Mouse (Mus musculus): ENCODE results near the gene Triap1. TPM values are rescaled to one million over a fixed set of nuclear protein-coding genes. Genes with fewer than 3 reads are reported as not detected.
A peak's percentile ranks its signal among the peaks of the same experiment; 100 is the strongest.

The Triap1 gene
- polyA plus RNA-seq, 1 experiment from 2014 or later = 29.6 TPM

DNA sequence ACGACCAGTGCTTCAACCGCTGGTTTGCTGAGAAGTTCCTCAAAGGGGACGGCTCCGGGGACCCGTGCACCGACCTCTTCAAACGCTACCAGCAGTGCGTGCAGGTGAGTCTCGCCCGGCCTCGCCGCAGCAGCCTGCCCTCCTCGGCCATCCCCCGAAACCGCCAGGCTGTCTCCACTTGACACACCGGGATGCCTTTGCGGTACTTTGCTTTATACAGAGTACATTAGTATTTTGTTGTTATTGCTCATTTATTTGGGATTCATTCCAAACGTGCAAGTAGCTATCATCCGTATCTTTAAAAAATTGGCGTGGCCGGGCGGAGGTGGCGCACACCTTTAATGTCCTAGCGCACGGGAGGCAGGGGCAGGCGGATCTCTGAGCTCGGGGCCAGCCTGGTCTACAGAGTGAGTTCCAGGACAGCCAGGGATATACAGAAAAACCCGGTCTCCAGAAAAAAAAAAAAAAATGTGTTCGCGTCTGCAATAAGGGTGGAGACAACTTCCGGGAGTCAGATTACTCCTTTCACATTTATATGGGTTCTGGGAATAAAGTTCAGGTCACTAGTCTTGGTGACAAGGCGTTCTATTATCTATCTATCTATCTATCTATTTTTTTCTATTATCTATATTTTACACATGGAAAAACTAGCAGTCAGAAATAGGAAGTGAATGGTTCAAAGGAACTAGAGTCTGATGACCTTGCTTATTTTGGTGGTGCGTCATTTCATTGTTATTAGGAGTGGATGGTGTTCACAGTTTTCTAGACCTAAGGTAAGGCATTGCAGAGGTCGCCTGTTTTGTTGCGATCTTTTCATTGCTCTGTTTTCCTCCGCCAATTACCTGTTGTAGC, 515 bp downstream of the Triap1 start:
- Histone ChIP-seq H3K27me3 (no peaks in the 10 kb centered on the region), H3K4me2 (peak overlapping the region; percentile 84), H3K4me1 (replicated peaks) (peaks cover 56% of the 10 kb centered on the region), H3K4me3 (replicated peaks) (peak overlapping the region; percentile 88), H3K27ac (replicated peaks) (peak overlapping the region; percentile 89), H3K36me3 (replicated peaks) (peaks cover 57% of the 10 kb centered on the region), H3K9me3 (replicated peaks) (no peaks in the 10 kb centered on the region), H3K9ac (peak overlapping the region; percentile 89)
- peak; percentile 50 for ATAC-seq (ENCODE audit: insufficient read depth)
- WGBS (ENCODE audit: insufficient replicate concordance) = 6% methylated on average over 36 of the region's 36 CpGs

DNA sequence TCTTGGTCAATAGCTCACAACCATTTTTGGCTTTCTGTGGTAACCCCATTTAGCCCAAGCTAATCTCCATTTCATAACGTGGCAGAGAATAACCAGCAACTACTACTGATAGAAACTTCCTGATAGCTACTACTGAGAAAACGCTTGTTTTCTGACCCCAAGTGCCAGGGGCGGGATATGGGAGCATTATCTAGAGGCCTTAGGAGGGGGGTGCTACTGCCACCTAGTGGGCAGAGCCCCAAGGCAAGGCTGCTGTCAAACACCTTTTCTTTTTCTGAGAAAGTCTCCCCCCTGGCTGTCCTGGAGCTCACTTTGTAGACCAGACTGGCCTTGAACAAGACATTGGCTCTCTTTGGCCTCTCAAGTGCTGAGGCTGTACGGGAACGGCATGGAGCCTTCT, 6.5 kb downstream of the Triap1 start:
- peak overlapping the region; percentile 82 for H3K9ac ChIP-seq
- peaks cover 45% of the 10 kb centered on the region for H3K36me3 ChIP-seq (replicated peaks)
- H3K4me3 ChIP-seq (replicated peaks) = peak overlapping the region; percentile 96
- H3K9me3 ChIP-seq (replicated peaks) = no peaks in the 10 kb centered on the region
- H3K4me1 ChIP-seq (replicated peaks) = peaks cover 37% of the 10 kb centered on the region
- H3K27ac ChIP-seq (replicated peaks) = peak overlapping the region; percentile 75
- ATAC-seq (ENCODE audit: insufficient read depth) = peak; percentile 53
- WGBS (ENCODE audit: insufficient replicate concordance) = under 1% methylated on average over 5 of the region's 5 CpGs
- H3K4me2 ChIP-seq = peak overlapping the region; percentile 78
- H3K27me3 ChIP-seq = no peaks in the 10 kb centered on the region

DNA sequence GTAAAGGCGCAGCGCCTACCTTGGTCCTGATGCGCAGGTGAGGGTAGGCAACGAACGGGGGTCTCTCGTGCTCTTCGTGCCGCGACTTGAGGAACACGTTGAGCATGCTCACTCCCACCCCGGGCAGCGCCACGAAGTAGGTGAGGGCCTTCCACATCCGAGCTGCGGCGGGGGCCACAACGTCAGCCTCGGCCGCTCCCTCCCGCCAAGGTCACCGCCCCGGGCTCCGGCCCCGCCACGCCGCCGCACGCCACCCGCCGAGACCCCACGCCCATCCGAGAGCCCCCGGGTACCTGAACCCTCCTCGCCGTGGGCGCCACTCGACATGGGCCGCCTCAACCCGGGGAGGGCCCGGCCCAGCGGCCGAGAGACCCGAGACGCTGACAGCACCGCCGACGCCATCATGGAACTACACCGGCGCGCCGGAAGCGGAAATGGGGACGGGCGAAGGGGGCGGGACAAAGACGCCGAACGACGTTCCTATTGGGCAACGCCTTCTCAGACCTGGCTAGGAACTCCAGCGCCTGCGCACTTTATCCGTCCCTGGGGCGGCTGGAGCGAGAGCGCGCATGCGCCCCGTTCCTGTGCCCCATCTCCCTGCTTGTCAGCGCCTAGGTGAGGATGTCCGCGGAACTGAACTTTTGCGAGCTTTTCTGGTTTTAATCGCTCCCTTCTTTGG, 7.7 kb downstream of the Triap1 start, which contains the start of gene Cox6a1:
Gene Cox6a1 (minus strand): TSS at position 436 of the 679 bp plus-strand sequence.
- H3K4me1 ChIP-seq (replicated peaks) = peaks cover 33% of the 10 kb centered on the region
- WGBS (ENCODE audit: insufficient replicate concordance) = under 1% methylated on average over 74 of the region's 74 CpGs
- no peaks in the 10 kb centered on the region for H3K27me3 ChIP-seq
- no peaks in the 10 kb centered on the region for H3K9me3 ChIP-seq (replicated peaks)
- H3K9ac ChIP-seq = peak within 1 kb of the TSS; percentile 82
- ATAC-seq (ENCODE audit: insufficient read depth) = peak; percentile 90
- H3K4me2 ChIP-seq = peak within 1 kb of the TSS; percentile 78
- H3K36me3 ChIP-seq (replicated peaks) = peaks cover 34% of the 10 kb centered on the region
- peak within 1 kb of the TSS; percentile 96 for H3K4me3 ChIP-seq (replicated peaks)
- peak within 1 kb of the TSS; percentile 81 for H3K27ac ChIP-seq (replicated peaks)

DNA sequence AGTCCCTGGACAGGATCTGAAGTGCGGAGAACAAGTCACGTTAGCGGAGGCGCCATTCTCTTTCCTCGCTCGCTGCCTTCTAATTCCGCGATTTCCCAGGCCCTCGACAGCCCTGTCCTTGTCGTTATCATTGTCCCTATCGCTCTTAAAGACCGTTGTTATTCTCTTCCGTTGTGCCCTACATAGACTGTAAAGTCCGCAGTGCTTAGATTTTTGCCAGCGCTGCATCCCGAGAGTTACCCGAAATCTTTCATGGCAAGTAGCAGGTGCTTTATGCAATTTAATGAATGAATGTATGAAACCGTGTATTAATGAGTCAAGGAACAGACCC, 8.2 kb downstream of the Triap1 start:
- WGBS (ENCODE audit: insufficient replicate concordance) = under 1% methylated on average over 18 of the region's 18 CpGs
- peaks cover 29% of the 10 kb centered on the region for H3K36me3 ChIP-seq (replicated peaks)
- H3K4me3 ChIP-seq (replicated peaks) = peak overlapping the region; percentile 96

DNA sequence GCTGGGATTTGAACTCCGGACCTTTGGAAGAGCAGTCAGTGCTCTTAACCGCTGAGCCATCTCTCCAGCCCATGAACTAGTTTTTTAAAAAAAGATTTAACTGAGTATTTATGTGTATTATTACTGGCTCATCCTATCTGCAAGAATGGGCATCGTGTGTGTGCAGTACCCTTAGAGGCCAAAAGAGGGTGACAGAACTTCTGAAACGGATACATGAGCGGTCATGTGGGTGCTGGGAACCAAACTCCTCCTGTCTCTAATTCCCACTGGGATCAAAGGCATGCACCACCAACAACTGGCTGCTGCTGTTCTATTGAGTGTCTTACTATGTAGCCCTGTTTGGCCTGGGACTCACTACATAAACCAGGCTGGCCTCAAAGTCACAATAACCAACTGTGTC, 10.3 kb downstream of the Triap1 start:
- H3K9ac ChIP-seq = no peak overlapping the region
- H3K4me2 ChIP-seq = no peak overlapping the region
- ATAC-seq (ENCODE audit: insufficient read depth) = no peak
- H3K36me3 ChIP-seq (replicated peaks) = peaks cover 7% of the 10 kb centered on the region
- peaks cover 25% of the 10 kb centered on the region for H3K4me1 ChIP-seq (replicated peaks)
- 65% methylated on average over 5 of the region's 5 CpGs for WGBS (ENCODE audit: insufficient replicate concordance)
- peaks cover 11% of the 10 kb centered on the region; the same call in 1 of the 2 replicates for H3K27me3 ChIP-seq
- H3K27ac ChIP-seq (replicated peaks) = no peak overlapping the region
- no peak overlapping the region for H3K4me3 ChIP-seq (replicated peaks)
- H3K9me3 ChIP-seq (replicated peaks) = no peaks in the 10 kb centered on the region

More for the DNA sequence above, 8.2 kb downstream of the Triap1 start:
- H3K27ac ChIP-seq (replicated peaks) = peak overlapping the region; percentile 81
- H3K9me3 ChIP-seq (replicated peaks) = no peaks in the 10 kb centered on the region
- peaks cover 33% of the 10 kb centered on the region for H3K4me1 ChIP-seq (replicated peaks)
- H3K4me2 ChIP-seq = peak overlapping the region; percentile 78
- H3K27me3 ChIP-seq = no peaks in the 10 kb centered on the region
- peak overlapping the region; percentile 59 for H3K9ac ChIP-seq
- peak; percentile 58 for ATAC-seq (ENCODE audit: insufficient read depth)

DNA sequence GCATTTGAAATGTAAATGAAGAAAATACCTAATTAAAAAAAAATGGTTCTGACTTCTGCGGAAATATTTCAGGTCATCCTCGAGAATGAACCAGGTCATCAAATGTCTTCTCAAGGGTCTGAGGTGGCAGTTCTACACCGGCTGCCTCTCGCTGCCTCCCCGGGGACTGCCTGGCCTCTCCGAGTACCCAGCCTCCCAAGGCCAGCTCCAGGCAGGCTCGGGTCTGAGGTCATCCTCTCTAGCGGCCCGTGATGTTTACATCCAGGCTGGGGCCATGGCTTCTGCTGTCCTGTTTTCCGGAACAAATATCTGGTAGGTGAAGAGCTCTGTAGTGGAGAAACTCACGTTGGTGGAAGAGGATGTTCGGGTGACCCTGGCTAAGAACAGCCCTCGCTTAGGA, 14.0 kb downstream of the Triap1 start:
- H3K36me3 ChIP-seq (replicated peaks) = no peaks in the 10 kb centered on the region
- H3K4me2 ChIP-seq = no peak overlapping the region
- H3K4me3 ChIP-seq (replicated peaks) = no peak overlapping the region
- H3K27ac ChIP-seq (replicated peaks) = no peak overlapping the region
- no peaks in the 10 kb centered on the region for H3K4me1 ChIP-seq (replicated peaks)
- 46% methylated on average over 13 of the region's 13 CpGs for WGBS (ENCODE audit: insufficient replicate concordance)
- H3K9me3 ChIP-seq (replicated peaks) = no peaks in the 10 kb centered on the region
- ATAC-seq (ENCODE audit: insufficient read depth) = no peak
- no peak overlapping the region for H3K9ac ChIP-seq
- peaks cover 17% of the 10 kb centered on the region; the same call in 1 of the 2 replicates for H3K27me3 ChIP-seq

DNA sequence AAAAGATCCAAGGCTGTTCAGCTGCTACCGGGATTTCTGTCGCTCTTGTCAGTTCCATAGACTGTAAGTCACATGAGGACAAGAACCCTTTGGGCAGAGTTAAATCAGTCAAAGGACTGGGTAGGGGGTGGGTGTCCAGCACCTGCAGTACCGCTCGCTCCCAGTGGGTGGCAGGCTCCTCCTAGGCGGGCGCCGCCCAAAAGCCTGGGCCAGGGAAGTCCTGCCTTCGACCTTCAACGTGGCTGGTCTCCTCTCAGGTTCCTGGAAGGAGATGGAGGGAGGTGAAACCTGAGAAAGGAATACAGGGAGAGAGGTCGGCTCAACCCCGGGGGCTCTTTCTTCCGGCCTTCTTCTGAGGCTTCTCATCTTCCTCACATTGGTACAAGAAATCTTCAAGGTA, 17.8 kb downstream of the Triap1 start:
- H3K9ac ChIP-seq = no peak overlapping the region
- no peak for ATAC-seq (ENCODE audit: insufficient read depth)

DNA sequence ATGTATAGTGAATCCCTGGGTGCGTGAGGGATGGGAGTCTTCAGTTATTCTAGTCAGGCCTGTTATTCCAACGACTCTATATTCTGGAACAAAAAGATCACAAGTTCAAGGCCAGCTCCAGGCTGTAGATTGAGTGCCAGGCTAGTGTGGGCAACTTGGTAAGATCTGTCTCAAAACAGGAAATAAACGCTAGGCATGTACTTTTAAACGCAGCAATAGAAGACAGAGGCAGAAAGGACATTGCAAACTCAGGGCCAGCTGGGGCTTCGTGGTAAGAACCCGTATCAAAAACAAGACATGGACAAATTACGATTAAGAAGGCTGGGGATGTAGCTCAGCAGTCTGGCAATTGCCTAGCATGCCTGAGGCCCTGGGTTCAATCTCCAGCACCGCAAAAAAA, 18.4 kb downstream of the Triap1 start:
- H3K9me3 ChIP-seq (replicated peaks) = no peaks in the 10 kb centered on the region
- H3K27me3 ChIP-seq = peaks cover 46% of the 10 kb centered on the region
- ATAC-seq (ENCODE audit: insufficient read depth) = no peak
- H3K4me2 ChIP-seq = no peak overlapping the region
- no peaks in the 10 kb centered on the region for H3K36me3 ChIP-seq (replicated peaks)
- no peaks in the 10 kb centered on the region for H3K4me1 ChIP-seq (replicated peaks)
- 58% methylated on average over 8 of the region's 8 CpGs for WGBS (ENCODE audit: insufficient replicate concordance)
- H3K9ac ChIP-seq = no peak overlapping the region
- no peak overlapping the region for H3K27ac ChIP-seq (replicated peaks)
- no peak overlapping the region for H3K4me3 ChIP-seq (replicated peaks)

More for the DNA sequence above, 17.8 kb downstream of the Triap1 start:
- WGBS (ENCODE audit: insufficient replicate concordance) = 3% methylated on average over 12 of the region's 12 CpGs
- H3K4me3 ChIP-seq (replicated peaks) = no peak overlapping the region
- H3K9me3 ChIP-seq (replicated peaks) = no peaks in the 10 kb centered on the region
- no peaks in the 10 kb centered on the region for H3K36me3 ChIP-seq (replicated peaks)
- H3K27me3 ChIP-seq = peaks cover 40% of the 10 kb centered on the region
- H3K4me1 ChIP-seq (replicated peaks) = no peaks in the 10 kb centered on the region
- H3K27ac ChIP-seq (replicated peaks) = no peak overlapping the region
- H3K4me2 ChIP-seq = no peak overlapping the region

DNA sequence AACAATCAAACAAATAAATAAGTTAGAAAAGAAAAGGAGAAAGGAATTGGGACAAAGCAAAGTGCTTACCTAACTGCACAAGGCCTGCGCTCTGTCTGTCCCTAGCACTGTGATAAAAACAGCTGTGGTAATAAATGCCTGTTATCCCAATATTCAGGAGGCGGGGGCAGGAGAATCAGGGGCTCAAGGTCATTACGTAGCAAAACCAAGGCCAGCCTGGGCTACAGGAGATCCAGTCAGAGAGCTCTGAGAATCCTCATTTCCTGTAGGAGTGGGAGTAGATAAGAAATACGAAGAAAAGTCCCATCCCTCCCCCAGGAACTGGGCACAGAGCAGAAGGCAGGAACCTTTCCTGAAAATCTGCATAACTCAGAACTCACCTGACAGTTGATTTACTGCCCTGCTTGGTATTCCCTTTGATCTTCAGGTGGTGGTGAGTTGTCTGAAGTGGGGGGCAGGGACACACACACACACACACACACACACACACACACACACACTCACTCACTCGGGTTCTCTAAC, 18.9 kb downstream of the Triap1 start:
- Histone ChIP-seq H3K27me3 (peaks cover 46% of the 10 kb centered on the region), H3K9me3 (replicated peaks) (no peaks in the 10 kb centered on the region), H3K36me3 (replicated peaks) (no peaks in the 10 kb centered on the region), H3K9ac (no peak overlapping the region), H3K4me1 (replicated peaks) (no peaks in the 10 kb centered on the region), H3K4me2 (no peak overlapping the region), H3K27ac (replicated peaks) (no peak overlapping the region), H3K4me3 (replicated peaks) (no peak overlapping the region)
- WGBS (ENCODE audit: insufficient replicate concordance) = 45% methylated on average over 5 of the region's 5 CpGs
- ATAC-seq (ENCODE audit: insufficient read depth) = no peak

DNA sequence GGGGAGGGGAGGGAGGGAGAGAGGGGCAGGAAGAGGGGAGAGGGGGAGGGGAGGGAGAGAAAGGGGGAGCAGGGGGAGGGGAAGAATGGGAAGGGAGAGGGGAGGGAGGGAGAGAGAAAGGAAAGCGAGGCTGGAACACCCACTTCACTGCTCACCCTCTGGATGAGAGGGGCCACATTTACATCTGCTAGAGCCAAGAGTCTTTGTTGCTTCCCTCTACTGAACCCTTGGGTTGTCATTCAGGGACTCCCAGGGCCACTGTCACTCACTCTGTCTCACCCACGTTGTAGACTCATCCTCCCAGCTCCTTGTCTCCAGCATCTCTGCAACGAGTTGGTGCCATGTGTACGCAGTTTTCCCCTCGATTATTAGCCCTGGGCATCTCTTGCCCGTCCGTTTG, 21.2 kb downstream of the Triap1 start:
- Histone ChIP-seq H3K27me3 (peaks cover 40% of the 10 kb centered on the region), H3K9me3 (replicated peaks) (no peaks in the 10 kb centered on the region), H3K4me2 (no peak overlapping the region), H3K9ac (no peak overlapping the region), H3K36me3 (replicated peaks) (no peaks in the 10 kb centered on the region), H3K4me3 (replicated peaks) (no peak overlapping the region), H3K27ac (replicated peaks) (no peak overlapping the region), H3K4me1 (replicated peaks) (no peaks in the 10 kb centered on the region)
- 29% methylated on average over 7 of the region's 7 CpGs for WGBS (ENCODE audit: insufficient replicate concordance)
- no peak for ATAC-seq (ENCODE audit: insufficient read depth)

All from liver, embryonic 15.5 days (tissue).